Mouse (Mus musculus): ENCODE data around the gene Fam229a. TPM values are rescaled to one million over a fixed set of nuclear protein-coding genes. Genes with fewer than 3 reads are reported as not detected.

Fam229a gene
- polyA plus RNA-seq, 1 experiment: 0.10 TPM

DNA sequence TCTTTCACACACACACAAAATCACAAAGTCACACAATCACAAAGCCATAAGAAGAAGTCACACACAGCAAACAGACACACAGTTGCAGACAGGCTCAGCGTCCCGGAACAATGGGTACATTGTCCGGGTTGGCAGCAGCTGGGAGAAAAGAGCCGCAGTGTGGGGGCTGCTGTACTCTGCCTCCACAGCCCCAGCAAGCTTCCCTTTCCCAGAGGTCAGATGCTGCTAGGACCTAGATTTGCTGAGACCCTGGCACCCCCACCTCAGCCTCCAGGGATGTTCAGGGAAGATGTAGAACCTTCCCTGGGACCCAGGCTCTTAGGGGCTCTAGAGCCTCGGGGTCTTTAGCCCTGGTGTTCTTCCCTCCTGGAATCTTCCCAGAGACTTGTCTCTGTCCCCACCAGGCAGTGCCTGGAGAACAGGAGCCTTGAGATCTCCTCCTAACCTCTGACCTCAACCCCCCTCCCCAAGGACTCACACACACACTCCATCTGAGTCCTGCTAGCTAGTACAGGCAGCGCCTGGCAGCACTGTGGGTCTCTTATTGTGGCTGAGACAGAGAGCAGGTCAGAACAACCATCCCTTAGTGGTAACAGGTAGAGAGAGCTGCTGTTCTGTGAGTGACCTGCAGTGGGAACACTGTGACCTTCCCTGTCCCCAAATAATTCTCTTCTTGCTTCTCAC is 20.6 kb downstream of the Fam229a start:
- Histone ChIP-seq H3ac (ENCODE audit: control insufficient read depth, insufficient read length) (no peak overlapping the region), H3K36me3 (ENCODE audit: control insufficient read depth, insufficient read depth) (no peaks in the 10 kb centered on the region), H3K4me3 (no peak overlapping the region), H3K79me2 (ENCODE audit: control insufficient read depth, insufficient read depth) (no peaks in the 10 kb centered on the region), H3K27me3 (ENCODE audit: control insufficient read depth, insufficient read depth, insufficient read length) (no peaks in the 10 kb centered on the region), H3K4me2 (ENCODE audit: low read depth) (no peak overlapping the region)
- TF ChIP-seq MYOG (IDR thresholded peaks at IDR 0.05; ENCODE audit: control insufficient read depth in 1 of 3, insufficient read depth in 1 of 3, insufficient read length in 2 of 3, low read depth in 2 of 3): peak in 1 of 3 experiments; percentile 23
- no peak for TF ChIP-seq USF1 (IDR thresholded peaks at IDR 0.05; ENCODE audit: low read depth)
- TF ChIP-seq SRF (IDR thresholded peaks at IDR 0.05; ENCODE audit: control insufficient read depth, insufficient read length, low read depth): no peak
- TF ChIP-seq MYOD1 (IDR thresholded peaks at IDR 0.05; ENCODE audit: control insufficient read depth in 1 of 3, insufficient read length in 2 of 3, low read depth in 2 of 3): peak in 1 of 3 experiments; percentile 9
- no peak for TF ChIP-seq E2F4 (IDR thresholded peaks at IDR 0.05; ENCODE audit: insufficient read depth)
- no peak for TF ChIP-seq POLR2A (IDR thresholded peaks at IDR 0.05; ENCODE audit: insufficient read length, low read depth)
- TF ChIP-seq MAX (IDR thresholded peaks at IDR 0.05; ENCODE audit: low read depth): no peak
- TF ChIP-seq TCF12 (IDR thresholded peaks at IDR 0.05; ENCODE audit: insufficient read depth, poor library complexity, severe bottlenecking): no peak
- TF ChIP-seq POLR2AphosphoS2 (IDR thresholded peaks at IDR 0.05; ENCODE audit: insufficient read length, low read depth): no peak
- no peak for TF ChIP-seq TCF3 (IDR thresholded peaks at IDR 0.05; ENCODE audit: insufficient read length, low read depth)
- TF ChIP-seq CEBPB (IDR thresholded peaks at IDR 0.05; ENCODE audit: insufficient read depth, poor library complexity, severe bottlenecking): no peak
- no peak for TF ChIP-seq REST (IDR thresholded peaks at IDR 0.05; ENCODE audit: insufficient read depth, insufficient read length)

DNA sequence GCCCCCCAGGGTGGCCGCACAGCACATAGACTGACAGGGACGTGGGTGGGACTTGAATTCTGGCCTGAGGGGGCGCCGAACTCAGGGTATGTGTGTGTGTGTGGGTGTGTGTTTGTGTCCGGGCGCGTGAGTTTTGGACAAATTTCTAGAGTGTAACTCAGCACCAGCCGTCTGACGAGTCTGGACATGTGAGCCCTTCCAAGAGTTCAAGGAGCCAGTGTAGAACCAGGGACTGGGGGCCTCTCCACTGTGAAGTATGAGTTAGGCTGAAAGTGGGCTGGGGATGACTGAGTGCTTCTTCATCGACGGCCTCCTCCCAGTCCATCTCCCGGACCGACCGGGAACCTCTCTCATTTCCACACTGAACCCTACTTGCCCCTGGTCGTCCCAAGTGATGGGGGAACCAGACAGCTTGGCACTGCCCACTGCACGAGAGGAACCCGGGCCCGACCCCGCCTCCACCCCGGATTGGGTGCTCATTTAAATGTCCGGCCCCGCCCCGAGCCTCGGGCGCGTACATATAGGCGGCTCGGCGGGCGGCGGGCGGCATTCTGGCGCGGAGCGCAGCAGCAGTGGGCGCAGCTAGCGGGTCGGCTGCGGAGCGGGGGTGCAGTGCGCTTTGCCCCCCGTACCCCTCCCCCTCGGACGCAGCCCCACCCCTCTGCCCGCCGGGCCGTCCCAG is 22.2 kb downstream of the Fam229a start, which contains the start of gene Marcksl1:
Gene Marcksl1, plus strand, starts transcription at position 496 of the 682 bp plus-strand sequence.
- H3ac ChIP-seq (ENCODE audit: control insufficient read depth, insufficient read length): peak within 1 kb of the TSS; percentile 42
- H3K4me3 ChIP-seq: peak within 1 kb of the TSS; percentile 28
- no peaks in the 10 kb centered on the region for H3K27me3 ChIP-seq (ENCODE audit: control insufficient read depth, insufficient read depth, insufficient read length)
- H3K36me3 ChIP-seq (ENCODE audit: control insufficient read depth, insufficient read depth): no peaks in the 10 kb centered on the region
- no peaks in the 10 kb centered on the region for H3K79me2 ChIP-seq (ENCODE audit: control insufficient read depth, insufficient read depth)
- TF ChIP-seq POLR2A (IDR thresholded peaks at IDR 0.05; ENCODE audit: insufficient read length, low read depth): peak; percentile 92
- TF ChIP-seq POLR2AphosphoS2 (IDR thresholded peaks at IDR 0.05; ENCODE audit: insufficient read length, low read depth): peak; percentile 94
- no peak for TF ChIP-seq SRF (IDR thresholded peaks at IDR 0.05; ENCODE audit: control insufficient read depth, insufficient read length, low read depth)
- no peak for TF ChIP-seq USF1 (IDR thresholded peaks at IDR 0.05; ENCODE audit: low read depth)
- H3K4me2 ChIP-seq (ENCODE audit: low read depth): peak within 1 kb of the TSS; percentile 60

DNA sequence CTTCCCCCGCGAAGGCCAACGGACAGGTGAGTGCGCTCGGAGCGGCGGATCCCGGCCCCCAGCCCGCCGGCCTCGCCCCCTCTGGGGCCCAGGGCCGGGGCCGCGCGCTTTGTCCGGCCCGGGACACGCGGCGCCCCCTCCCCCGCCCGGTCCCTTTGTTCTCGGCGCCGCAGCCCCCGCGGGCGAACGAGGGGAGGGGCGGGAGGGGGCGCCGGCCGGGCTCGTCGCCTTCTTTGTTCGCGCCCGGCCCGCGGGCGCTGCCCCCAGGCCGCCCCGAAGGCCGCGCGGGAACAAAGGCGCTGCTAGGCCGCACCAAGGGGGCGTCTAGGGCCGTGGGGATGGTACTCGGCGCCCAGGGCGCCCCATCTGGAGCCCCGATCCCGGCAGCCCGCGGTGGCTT is 22.9 kb downstream of the Fam229a start:
- Histone ChIP-seq H3ac (ENCODE audit: control insufficient read depth, insufficient read length) (peak overlapping the region; percentile 42), H3K79me2 (ENCODE audit: control insufficient read depth, insufficient read depth) (no peaks in the 10 kb centered on the region), H3K27me3 (ENCODE audit: control insufficient read depth, insufficient read depth, insufficient read length) (no peaks in the 10 kb centered on the region), H3K4me3 (peak overlapping the region; percentile 28), H3K4me2 (ENCODE audit: low read depth) (peak overlapping the region; percentile 60), H3K36me3 (ENCODE audit: control insufficient read depth, insufficient read depth) (no peaks in the 10 kb centered on the region)
- TF ChIP-seq POLR2A (IDR thresholded peaks at IDR 0.05; ENCODE audit: insufficient read length, low read depth) (no peak), MYOD1 (IDR thresholded peaks at IDR 0.05; ENCODE audit: control insufficient read depth in 1 of 3, insufficient read length in 2 of 3, low read depth in 2 of 3) (peak in 1 of 3 experiments; percentile 3)

GRCm38 (mm10) chr4:129514300-129514898 is 23.4 kb downstream of the Fam229a start:
- Histone ChIP-seq H3K27me3 (ENCODE audit: control insufficient read depth, insufficient read depth, insufficient read length) (no peaks in the 10 kb centered on the region), H3K4me3 (peak overlapping the region; percentile 28), H3K4me2 (ENCODE audit: low read depth) (peak overlapping the region; percentile 60), H3K36me3 (ENCODE audit: control insufficient read depth, insufficient read depth) (no peaks in the 10 kb centered on the region), H3ac (ENCODE audit: control insufficient read depth, insufficient read length) (peak overlapping the region; percentile 42), H3K79me2 (ENCODE audit: control insufficient read depth, insufficient read depth) (no peaks in the 10 kb centered on the region)
- TF ChIP-seq REST (IDR thresholded peaks at IDR 0.05; ENCODE audit: insufficient read depth, insufficient read length) (no peak), POLR2AphosphoS2 (IDR thresholded peaks at IDR 0.05; ENCODE audit: insufficient read length, low read depth) (peak; percentile 33), MYOD1 (IDR thresholded peaks at IDR 0.05; ENCODE audit: control insufficient read depth in 1 of 3, insufficient read length in 2 of 3, low read depth in 2 of 3) (peak in 2 of 3 experiments; percentile 9 to 14), SRF (IDR thresholded peaks at IDR 0.05; ENCODE audit: control insufficient read depth, insufficient read length, low read depth) (no peak), MYOG (IDR thresholded peaks at IDR 0.05; ENCODE audit: control insufficient read depth in 1 of 3, insufficient read depth in 1 of 3, insufficient read length in 2 of 3, low read depth in 2 of 3) (peak in 1 of 3 experiments; percentile 6), TCF3 (IDR thresholded peaks at IDR 0.05; ENCODE audit: insufficient read length, low read depth) (no peak)

DNA sequence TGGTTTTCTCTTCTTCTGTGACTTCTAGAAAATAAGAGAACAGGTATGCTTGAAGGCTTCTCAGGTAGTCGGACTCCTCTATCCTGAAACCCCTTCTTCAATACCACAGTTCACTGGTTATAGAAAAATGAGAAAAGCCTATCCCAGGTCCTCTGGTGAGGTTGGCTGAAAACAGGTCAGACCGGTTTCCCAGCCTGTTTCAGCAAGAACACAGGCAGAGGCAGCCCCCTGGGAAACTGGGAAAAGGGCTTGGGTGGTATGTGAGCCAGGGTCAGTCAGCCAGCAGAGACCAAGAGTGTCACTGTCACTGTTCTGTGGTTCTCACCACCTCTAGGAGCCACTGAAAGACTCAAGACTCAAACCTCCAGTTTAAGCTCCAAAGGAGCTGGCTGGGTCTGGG is 25.9 kb downstream of the Fam229a start:
- no peak overlapping the region for H3K4me2 ChIP-seq (ENCODE audit: low read depth)
- H3ac ChIP-seq (ENCODE audit: control insufficient read depth, insufficient read length): no peak overlapping the region
- no peak for TF ChIP-seq E2F4 (IDR thresholded peaks at IDR 0.05; ENCODE audit: insufficient read depth)
- no peak for TF ChIP-seq MYOG (IDR thresholded peaks at IDR 0.05; ENCODE audit: control insufficient read depth in 1 of 3, insufficient read depth in 1 of 3, insufficient read length in 2 of 3, low read depth in 2 of 3)
- TF ChIP-seq REST (IDR thresholded peaks at IDR 0.05; ENCODE audit: insufficient read depth, insufficient read length): no peak
- TF ChIP-seq MAX (IDR thresholded peaks at IDR 0.05; ENCODE audit: low read depth): no peak
- TF ChIP-seq CEBPB (IDR thresholded peaks at IDR 0.05; ENCODE audit: insufficient read depth, poor library complexity, severe bottlenecking): no peak
- TF ChIP-seq USF1 (IDR thresholded peaks at IDR 0.05; ENCODE audit: low read depth): no peak
- no peak for TF ChIP-seq POLR2A (IDR thresholded peaks at IDR 0.05; ENCODE audit: insufficient read length, low read depth)
- TF ChIP-seq MYOD1 (IDR thresholded peaks at IDR 0.05; ENCODE audit: control insufficient read depth in 1 of 3, insufficient read length in 2 of 3, low read depth in 2 of 3): no peak
- TF ChIP-seq SRF (IDR thresholded peaks at IDR 0.05; ENCODE audit: control insufficient read depth, insufficient read length, low read depth): no peak
- no peak for TF ChIP-seq POLR2AphosphoS2 (IDR thresholded peaks at IDR 0.05; ENCODE audit: insufficient read length, low read depth)
- no peak for TF ChIP-seq TCF3 (IDR thresholded peaks at IDR 0.05; ENCODE audit: insufficient read length, low read depth)
- TF ChIP-seq TCF12 (IDR thresholded peaks at IDR 0.05; ENCODE audit: insufficient read depth, poor library complexity, severe bottlenecking): no peak
- no peaks in the 10 kb centered on the region for H3K79me2 ChIP-seq (ENCODE audit: control insufficient read depth, insufficient read depth)
- peaks cover 11% of the 10 kb centered on the region for H3K36me3 ChIP-seq (ENCODE audit: control insufficient read depth, insufficient read depth)
- H3K4me3 ChIP-seq: no peak overlapping the region
- H3K27me3 ChIP-seq (ENCODE audit: control insufficient read depth, insufficient read depth, insufficient read length): no peaks in the 10 kb centered on the region
